Mouse (Mus musculus): ENCODE data around the gene Tmem201. TPM values are rescaled to one million over a fixed set of nuclear protein-coding genes. Genes with fewer than 3 reads are reported as not detected.

Tmem201 gene
- polyA plus RNA-seq, 1 experiment, result 1.9 TPM

DNA sequence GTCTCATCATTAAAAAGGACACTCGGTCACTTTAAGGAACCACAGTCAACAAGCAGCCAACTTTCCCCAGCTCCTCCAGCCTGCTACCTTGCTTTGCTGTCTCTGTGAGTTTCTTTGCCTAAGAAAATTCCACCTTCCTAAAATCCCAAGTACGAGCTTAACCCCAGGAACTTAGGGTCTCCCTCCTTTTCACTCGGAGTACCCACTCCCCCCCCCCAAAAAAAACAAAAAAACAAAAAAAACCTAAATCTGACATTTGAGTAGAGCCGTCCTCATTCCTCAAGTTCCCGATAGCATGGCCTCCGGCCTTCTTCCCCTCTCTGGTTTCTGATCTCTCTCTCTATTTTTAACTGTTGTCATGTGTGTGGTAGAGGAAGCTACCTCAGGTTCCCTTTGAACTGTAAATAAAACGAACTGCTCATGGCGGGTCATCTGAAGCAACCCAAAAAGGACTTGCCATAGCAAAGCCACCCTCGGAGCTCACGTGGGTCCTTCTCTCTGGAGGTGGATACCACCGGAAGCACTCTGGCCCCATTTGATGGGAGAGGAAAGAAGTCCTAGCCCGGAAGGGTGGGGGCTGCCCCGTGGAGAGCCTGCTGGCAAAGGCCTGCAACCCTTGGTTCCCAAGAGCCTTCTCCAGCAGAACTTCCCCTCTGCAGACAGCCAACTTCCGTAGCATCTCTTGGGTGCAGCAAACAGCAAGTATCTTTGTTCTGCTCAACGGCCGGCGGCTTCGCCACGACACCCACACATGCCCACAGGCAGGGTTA, 35.4 kb downstream of the Tmem201 start, which contains the start of gene Pik3cd:
TSS of gene Pik3cd (minus strand) at position 362 of the 770 bp plus-strand sequence.
- peak within 1 kb of the TSS; percentile 59 for H3K4me3 ChIP-seq (ENCODE audit: insufficient read depth, low read length)
- H3K27ac ChIP-seq (ENCODE audit: insufficient read depth, low read depth, low read length), result peak within 1 kb of the TSS; percentile 99
- H3K4me1 ChIP-seq (ENCODE audit: control insufficient read depth, insufficient read depth, low read length), result peaks cover 62% of the 10 kb centered on the region

DNA sequence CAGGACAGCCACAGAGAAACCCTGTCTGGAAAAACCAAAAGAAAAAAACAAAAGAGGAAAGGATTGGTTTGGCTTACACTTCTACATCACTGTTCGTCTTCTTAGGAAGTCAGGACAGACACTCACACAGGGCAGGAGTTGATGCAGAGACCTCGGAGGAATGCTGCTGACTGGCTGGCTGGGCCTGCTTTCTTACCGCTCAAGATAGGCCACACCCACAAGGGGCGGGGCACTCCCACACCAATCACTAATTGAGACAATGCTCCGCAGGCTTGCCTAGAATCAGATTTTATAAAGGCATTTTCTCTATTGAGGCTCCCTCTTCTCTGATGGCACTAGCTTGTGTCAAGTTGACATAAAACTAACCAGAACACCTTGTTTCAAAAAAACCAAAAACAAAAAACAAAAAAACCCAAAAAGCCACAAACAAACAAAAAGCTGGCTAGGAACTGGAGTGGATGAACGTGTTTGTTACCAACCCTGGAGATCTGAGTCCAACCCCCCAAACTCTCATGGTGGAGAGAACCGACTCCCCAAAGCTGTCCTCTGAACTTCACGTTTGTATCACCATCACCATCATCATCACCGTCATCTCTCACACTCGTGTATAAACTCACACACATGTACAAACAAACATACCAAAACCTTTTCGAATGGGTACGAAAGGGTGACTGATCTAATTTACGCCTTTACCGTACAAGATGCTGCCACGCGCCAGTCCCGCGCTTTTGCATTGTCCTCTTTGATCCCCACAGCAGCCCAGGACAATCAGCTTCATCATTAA, 36.2 kb downstream of the Tmem201 start:
- peak overlapping the region; percentile 99 for H3K27ac ChIP-seq (ENCODE audit: insufficient read depth, low read depth, low read length)
- peak overlapping the region; percentile 59 for H3K4me3 ChIP-seq (ENCODE audit: insufficient read depth, low read length)
- no peak for TF ChIP-seq CTCF (IDR thresholded peaks at IDR 0.05; ENCODE audit: low read depth, low read length)
- TF ChIP-seq POLR2A (IDR thresholded peaks at IDR 0.05; ENCODE audit: borderline replicate concordance, low read depth, low read length), result no peak
- peaks cover 61% of the 10 kb centered on the region for H3K4me1 ChIP-seq (ENCODE audit: control insufficient read depth, insufficient read depth, low read length)

More for the DNA sequence above, 35.4 kb downstream of the Tmem201 start, which contains the start of gene Pik3cd:
- TF ChIP-seq CTCF (IDR thresholded peaks at IDR 0.05; ENCODE audit: low read depth, low read length), result no peak
- TF ChIP-seq POLR2A (IDR thresholded peaks at IDR 0.05; ENCODE audit: borderline replicate concordance, low read depth, low read length), result no peak

DNA sequence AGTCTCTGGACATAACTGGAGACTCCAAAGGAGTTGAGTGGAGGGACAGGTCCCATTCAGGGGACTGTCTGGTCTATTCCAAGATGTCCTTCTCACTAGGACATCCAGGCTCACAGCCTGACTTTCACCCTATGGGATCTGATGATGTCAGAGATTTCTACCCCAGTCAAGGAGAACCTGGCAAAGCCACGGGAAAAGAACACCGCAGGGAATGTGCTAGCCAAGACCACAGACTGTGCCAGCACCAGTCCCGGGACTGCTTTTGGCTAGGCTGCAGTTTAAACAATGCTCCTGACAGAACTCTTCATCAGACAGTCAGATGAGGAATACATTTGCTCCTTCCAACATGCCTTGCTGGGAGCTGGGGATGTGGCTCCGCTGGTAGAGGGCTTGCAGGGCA, 37.9 kb downstream of the Tmem201 start:
- Histone ChIP-seq H3K4me1 (ENCODE audit: control insufficient read depth, insufficient read depth, low read length) (peaks cover 56% of the 10 kb centered on the region), H3K4me3 (ENCODE audit: insufficient read depth, low read length) (peak overlapping the region; percentile 59; the same call in 1 of the 2 replicates), H3K27ac (ENCODE audit: insufficient read depth, low read depth, low read length) (no peak overlapping the region)
- TF ChIP-seq CTCF (IDR thresholded peaks at IDR 0.05; ENCODE audit: low read depth, low read length) (no peak), POLR2A (IDR thresholded peaks at IDR 0.05; ENCODE audit: borderline replicate concordance, low read depth, low read length) (no peak)

DNA sequence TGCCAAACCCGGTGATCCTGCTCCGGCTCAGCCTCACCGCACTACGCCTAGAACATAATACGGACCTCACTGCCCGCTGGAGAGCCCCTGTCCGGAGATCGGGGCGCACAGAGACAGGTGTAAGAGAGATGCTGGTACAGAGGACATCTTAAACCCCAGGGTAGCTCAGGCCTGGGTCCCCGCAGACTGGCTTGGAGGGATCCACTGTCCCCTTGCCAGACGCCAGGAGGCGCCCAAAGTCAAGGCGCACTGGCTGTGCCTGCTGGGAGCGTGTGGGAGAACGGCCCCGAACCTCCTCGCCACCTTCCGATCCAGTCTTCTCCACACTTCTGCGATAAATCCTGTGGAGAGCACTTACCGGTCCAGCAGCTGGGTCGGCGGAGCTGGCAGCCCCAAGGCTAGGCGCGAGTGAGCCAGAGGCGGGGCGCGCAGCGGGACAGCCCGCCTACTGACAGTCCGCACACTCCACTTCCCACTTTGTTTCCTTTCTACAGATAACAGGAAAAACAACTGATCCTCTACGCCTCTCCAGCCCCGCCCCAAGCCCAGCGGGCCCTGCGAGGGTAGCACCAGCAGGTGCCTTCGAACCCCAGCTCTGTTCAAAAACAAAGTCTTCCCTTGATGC, 39.5 kb downstream of the Tmem201 start:
- TF ChIP-seq POLR2A (IDR thresholded peaks at IDR 0.05; ENCODE audit: borderline replicate concordance, low read depth, low read length), result peak; percentile 25; the same call in 1 of the 2 replicates
- peak; percentile 52 for TF ChIP-seq CTCF (IDR thresholded peaks at IDR 0.05; ENCODE audit: low read depth, low read length)
- peak overlapping the region; percentile 86 for H3K27ac ChIP-seq (ENCODE audit: insufficient read depth, low read depth, low read length)
- H3K4me1 ChIP-seq (ENCODE audit: control insufficient read depth, insufficient read depth, low read length), result peaks cover 42% of the 10 kb centered on the region
- peak overlapping the region; percentile 93 for H3K4me3 ChIP-seq (ENCODE audit: insufficient read depth, low read length)

DNA sequence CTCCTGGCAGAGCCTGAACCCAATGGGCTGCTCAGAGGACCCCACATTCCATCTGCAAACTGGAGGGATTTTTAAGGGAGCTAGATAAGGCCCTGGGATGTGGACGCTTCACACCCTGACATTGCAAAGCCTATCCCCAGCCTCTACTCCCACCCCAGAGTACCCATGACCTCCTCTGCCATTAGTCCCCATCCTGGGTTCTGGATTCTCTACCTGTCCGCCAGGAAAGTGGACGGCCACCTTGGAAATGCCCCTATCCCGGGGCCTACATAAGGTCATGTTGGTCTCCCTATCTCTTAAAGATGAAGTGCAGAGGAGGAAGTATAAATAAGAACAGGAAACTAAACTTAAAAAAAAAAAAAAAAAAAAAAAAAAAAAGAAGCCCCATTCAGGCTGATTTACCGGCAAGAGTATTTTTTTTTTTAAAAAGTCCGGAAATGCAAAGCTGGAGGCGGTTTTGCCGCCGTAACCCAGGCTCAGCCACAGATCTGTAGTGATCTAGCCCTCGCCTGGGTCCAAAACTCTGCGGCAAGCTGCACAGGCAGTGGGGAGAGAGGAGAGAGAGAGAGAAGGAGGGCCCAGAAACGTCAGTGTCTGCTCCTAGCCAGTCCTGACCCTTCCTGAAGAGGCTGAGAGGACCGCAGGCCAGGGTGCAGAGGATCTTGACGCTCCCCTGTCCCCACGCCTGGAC, 40.2 kb downstream of the Tmem201 start:
- H3K4me1 ChIP-seq (ENCODE audit: control insufficient read depth, insufficient read depth, low read length), result peaks cover 40% of the 10 kb centered on the region
- TF ChIP-seq POLR2A (IDR thresholded peaks at IDR 0.05; ENCODE audit: borderline replicate concordance, low read depth, low read length) (0 out of 2 replicates have a peak, but pooled peaks have one; percentile 4), CTCF (IDR thresholded peaks at IDR 0.05; ENCODE audit: low read depth, low read length) (no peak)
- H3K27ac ChIP-seq (ENCODE audit: insufficient read depth, low read depth, low read length), result peak overlapping the region; percentile 86
- peak overlapping the region; percentile 93 for H3K4me3 ChIP-seq (ENCODE audit: insufficient read depth, low read length)

GRCm38 (mm10) chr4:149696189-149696971, 41.5 kb downstream of the Tmem201 start:
- Histone ChIP-seq H3K27ac (ENCODE audit: insufficient read depth, low read depth, low read length) (peak overlapping the region; percentile 86), H3K4me3 (ENCODE audit: insufficient read depth, low read length) (peak overlapping the region; percentile 93), H3K4me1 (ENCODE audit: control insufficient read depth, insufficient read depth, low read length) (peaks cover 35% of the 10 kb centered on the region)
- TF ChIP-seq CTCF (IDR thresholded peaks at IDR 0.05; ENCODE audit: low read depth, low read length), result no peak
- TF ChIP-seq POLR2A (IDR thresholded peaks at IDR 0.05; ENCODE audit: borderline replicate concordance, low read depth, low read length), result no peak

DNA sequence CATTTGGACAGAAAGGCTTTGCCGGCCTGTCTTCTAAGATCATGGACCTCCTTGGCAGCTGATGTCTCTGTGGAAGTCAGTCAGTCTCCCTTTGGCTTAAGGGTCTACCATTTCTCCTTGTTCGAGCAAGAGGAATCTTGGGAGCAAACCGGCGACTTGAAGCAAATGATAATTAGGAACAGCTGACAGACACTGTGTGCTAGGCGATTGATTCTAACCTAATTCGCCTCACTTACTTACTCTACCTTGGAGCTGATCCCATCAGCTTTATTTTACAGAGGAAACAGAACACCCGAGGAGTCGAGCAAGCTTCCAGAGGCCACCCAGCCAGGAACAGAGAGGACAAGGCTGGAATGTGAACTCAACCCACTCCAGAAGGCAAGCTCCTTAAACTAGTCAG, 46.5 kb downstream of the Tmem201 start:
- TF ChIP-seq POLR2A (IDR thresholded peaks at IDR 0.05; ENCODE audit: borderline replicate concordance, low read depth, low read length) (no peak), CTCF (IDR thresholded peaks at IDR 0.05; ENCODE audit: low read depth, low read length) (no peak)
- Histone ChIP-seq H3K4me1 (ENCODE audit: control insufficient read depth, insufficient read depth, low read length) (peaks cover 21% of the 10 kb centered on the region), H3K27ac (ENCODE audit: insufficient read depth, low read depth, low read length) (no peak overlapping the region), H3K4me3 (ENCODE audit: insufficient read depth, low read length) (no peak overlapping the region)

GRCm38 (mm10) chr4:149690828-149691280, 47.0 kb downstream of the Tmem201 start:
- Histone ChIP-seq H3K27ac (ENCODE audit: insufficient read depth, low read depth, low read length) (no peak overlapping the region), H3K4me1 (ENCODE audit: control insufficient read depth, insufficient read depth, low read length) (peaks cover 19% of the 10 kb centered on the region), H3K4me3 (ENCODE audit: insufficient read depth, low read length) (no peak overlapping the region)
- TF ChIP-seq POLR2A (IDR thresholded peaks at IDR 0.05; ENCODE audit: borderline replicate concordance, low read depth, low read length), result no peak
- TF ChIP-seq CTCF (IDR thresholded peaks at IDR 0.05; ENCODE audit: low read depth, low read length), result no peak

Data from bone marrow macrophage, adult 2 months (primary cell).